Mouse (Mus musculus): ENCODE measurements at regions not wholly inside any gene's neighbourhood (a gene's known extent, or its start where the extent isn't known, plus 50 kb on each side); places are given as distances from the start of the nearest gene placed in this dataset.

- peak in 1 of 2 experiments; percentile 5 for DNase-seq
Measured at GRCm38 (mm10) chr12:107047059-107047531, 441.3 kb upstream of the 3110018I06Rik start.

- no peak for DNase-seq
Measured at GRCm38 (mm10) chr12:107050891-107051635, 437.4 kb upstream of the 3110018I06Rik start.

- no peak for DNase-seq
Measured at GRCm38 (mm10) chr12:107052136-107052535, 436.3 kb upstream of the 3110018I06Rik start.

- no peak for DNase-seq
Measured at GRCm38 (mm10) chr12:107056553-107056952, 431.9 kb upstream of the 3110018I06Rik start.

GRCm38 (mm10) chr12:107060514-107060913 lies 427.9 kb upstream of the 3110018I06Rik start:
- no peak for DNase-seq

GRCm38 (mm10) chr12:107067346-107067745 lies 421.1 kb upstream of the 3110018I06Rik start:
- no peak for DNase-seq

GRCm38 (mm10) chr12:107082541-107082940 lies 405.9 kb upstream of the 3110018I06Rik start:
- no peak for DNase-seq

GRCm38 (mm10) chr12:107085058-107085905 lies 403.1 kb upstream of the 3110018I06Rik start:
- DNase-seq: no peak

GRCm38 (mm10) chr12:107085906-107086655 lies 402.4 kb upstream of the 3110018I06Rik start:
- DNase-seq: peak; percentile 9 to 34

- no peak for DNase-seq
Measured at GRCm38 (mm10) chr12:107092151-107092550, 396.3 kb upstream of the 3110018I06Rik start.

GRCm38 (mm10) chr12:107093326-107093725 lies 395.1 kb upstream of the 3110018I06Rik start:
- no peak for DNase-seq

- DNase-seq: no peak
Measured at GRCm38 (mm10) chr12:107095409-107095808, 393.0 kb upstream of the 3110018I06Rik start.

GRCm38 (mm10) chr12:107104570-107104969 lies 383.9 kb upstream of the 3110018I06Rik start:
- DNase-seq: no peak

- DNase-seq: no peak
Measured at GRCm38 (mm10) chr12:107105017-107105416, 383.4 kb upstream of the 3110018I06Rik start.

GRCm38 (mm10) chr12:107111908-107112770 lies 376.3 kb upstream of the 3110018I06Rik start:
- DNase-seq: no peak

- DNase-seq: no peak
Measured at GRCm38 (mm10) chr12:107118364-107118763, 370.1 kb upstream of the 3110018I06Rik start.

- no peak for DNase-seq
Measured at GRCm38 (mm10) chr12:107119076-107119475, 369.4 kb upstream of the 3110018I06Rik start.

GRCm38 (mm10) chr12:107120486-107121186 lies 367.8 kb upstream of the 3110018I06Rik start:
- DNase-seq: no peak

GRCm38 (mm10) chr12:107121990-107122389 lies 366.4 kb upstream of the 3110018I06Rik start:
- no peak for DNase-seq

GRCm38 (mm10) chr12:107123661-107124060 lies 364.8 kb upstream of the 3110018I06Rik start:
- DNase-seq: no peak

- no peak for DNase-seq
Measured at GRCm38 (mm10) chr12:107124263-107124885, 364.1 kb upstream of the 3110018I06Rik start.
